Mouse (Mus musculus): ENCODE measurements around the gene Cdkn2a.

The Cdkn2a gene

DNA sequence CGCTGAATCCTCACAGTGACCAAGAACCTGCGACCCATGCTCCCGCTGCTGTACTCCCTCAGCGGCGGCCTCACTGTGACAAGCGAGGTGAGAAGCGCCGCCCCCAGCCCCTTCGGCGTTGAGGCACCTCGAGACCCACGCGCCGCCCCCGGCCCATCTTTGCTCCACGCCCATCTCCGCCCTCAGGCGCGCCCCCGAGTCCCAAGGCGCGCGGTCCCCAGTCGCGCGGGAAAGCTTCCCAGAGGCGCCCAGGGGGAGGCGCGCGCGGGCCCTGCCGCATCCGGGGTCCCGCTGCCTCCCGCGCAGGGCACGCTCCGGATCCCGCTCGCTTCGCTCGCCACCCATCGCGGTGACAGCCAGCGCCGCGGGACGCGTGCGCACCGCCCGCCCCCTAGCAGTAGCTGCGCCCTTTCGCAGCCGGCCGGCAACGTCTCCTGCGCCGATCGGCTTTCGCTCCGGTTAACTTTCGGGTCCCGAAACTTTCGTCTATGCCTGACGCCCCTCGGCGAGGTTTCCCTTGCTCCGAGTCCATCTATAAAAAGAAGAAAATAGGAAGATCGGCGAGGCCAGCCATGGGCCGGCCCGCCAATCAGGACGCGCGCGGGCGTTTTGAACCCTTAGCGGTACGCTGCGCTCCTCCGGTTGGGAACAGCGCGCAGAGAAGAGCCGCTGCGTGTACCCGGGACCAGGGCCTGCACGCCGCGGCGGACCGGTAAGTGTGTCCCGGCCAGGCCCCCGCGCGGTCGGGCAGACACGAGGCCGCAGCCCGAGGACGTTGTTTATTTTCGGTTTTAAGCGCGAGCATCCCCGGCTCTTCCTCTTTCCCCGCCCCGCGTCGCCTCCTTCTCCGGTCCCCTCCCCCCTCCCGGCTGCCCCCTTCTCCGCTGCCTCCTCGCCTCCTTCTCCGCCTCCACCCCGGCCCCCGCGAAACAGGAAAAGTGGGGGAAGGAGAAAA lies at the start of gene Cdkn2a:
Gene Cdkn2a (minus strand): TSS at position 168 of the 955 bp plus-strand sequence.
- in situ Hi-C loops (cut with MseI, MboI), result loop anchor here (25.0 kb wide), 1 partner anchor 132 kb away; no protein-coding TSS in a partner anchor

DNA sequence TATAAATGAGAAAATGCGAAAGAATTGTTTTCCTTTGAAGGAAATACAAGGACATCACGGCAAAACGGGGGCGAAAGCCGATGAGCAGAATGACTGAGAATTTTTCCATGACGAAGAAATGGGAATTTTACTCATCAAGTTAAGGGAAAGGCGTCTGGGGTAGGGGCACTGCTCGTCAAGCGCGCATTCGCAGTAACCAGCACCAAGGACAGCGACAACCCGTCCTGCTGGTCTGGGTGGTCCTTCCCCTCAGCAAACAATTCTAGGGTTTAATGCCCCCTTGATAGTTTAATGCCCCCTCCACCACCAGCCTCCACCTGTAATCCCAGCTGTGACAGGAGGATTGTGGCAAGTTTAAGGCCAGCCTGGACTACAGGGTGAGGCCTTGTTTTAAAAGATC lies 19.0 kb upstream of the Cdkn2a start:
- in situ Hi-C loops (cut with MseI, MboI), result no loop called here

DNA sequence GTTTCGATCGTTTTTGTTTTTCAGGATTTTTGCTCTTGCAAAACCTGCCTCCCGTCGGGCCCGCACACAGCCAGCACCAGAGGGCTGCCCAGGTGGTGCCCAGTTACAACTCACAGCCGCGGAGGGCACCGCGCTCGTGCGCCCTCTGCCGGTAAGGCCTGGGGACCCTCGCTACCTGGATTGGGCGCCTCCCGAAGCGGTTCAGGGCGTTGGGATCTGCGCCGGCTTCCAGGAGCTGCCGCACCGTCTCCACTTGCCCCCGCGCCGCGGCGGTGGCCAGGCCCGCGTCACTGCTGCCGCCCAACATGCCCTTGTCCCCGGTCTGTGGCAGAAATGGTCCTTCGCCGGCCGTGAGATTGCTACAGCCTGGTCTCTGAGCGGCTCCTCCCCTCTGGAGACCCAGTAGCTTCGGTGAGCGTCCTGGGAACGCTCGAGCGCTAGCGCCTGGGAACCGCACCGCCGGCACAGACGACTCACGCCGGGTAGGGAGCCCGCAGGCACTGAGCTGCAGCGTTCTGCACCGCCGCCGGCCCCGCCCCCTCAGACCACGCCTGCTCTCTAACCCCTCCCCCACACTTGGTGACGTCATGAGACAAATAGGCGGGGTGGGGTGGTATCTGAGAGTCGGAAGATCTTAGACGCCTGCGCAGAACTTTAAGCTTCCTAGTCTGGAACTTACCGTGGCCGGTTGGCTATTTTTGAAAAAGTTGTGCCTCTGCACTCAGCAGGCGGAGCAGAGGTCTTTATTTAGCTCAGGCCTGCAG lies 16.2 kb upstream of the Cdkn2a start, which contains the start of gene Cdkn2b:
Gene Cdkn2b (minus strand): TSS at position 549 of the 764 bp plus-strand sequence.
- in situ Hi-C loops (cut with MseI, MboI), result no loop called here

DNA sequence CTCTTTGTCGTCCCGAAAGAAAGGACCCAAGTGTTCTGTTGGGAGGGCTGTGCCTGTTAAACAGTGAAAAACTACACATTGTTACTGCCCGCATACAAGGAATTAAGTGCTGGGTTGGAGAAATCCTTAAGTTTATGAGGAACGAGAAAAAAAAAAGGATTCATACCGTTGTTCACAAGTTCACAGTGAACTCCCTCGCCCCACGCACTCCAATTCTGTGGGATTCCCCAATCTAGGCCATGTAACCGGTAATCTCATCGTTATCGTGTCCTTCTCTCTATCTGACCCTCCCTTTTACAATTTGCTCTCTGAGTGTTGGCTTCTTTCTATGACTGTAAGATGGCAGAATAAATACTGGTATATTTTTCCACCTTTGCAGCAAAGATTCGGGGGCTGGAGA lies 15.5 kb upstream of the Cdkn2a start:
- in situ Hi-C loops (cut with MseI, MboI), result no loop called here

DNA sequence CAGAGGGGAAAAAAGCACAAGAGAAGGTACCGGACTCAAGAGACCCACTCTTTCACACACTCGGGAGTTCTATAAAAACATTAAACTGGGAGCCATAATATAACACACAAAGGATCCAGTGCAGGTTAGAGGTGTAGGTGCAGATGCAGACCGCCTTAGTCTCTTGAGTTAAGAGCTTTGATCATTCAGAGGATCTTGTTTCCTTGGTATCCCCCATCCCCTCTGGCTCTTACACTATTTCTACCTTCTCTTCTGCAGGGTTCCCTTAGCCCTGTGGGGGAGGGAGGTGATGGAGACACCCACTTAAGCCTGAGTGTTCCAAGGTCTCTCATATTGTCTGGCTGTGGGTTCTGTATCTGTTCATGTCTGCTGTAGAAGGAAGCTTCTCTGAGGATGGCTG lies 13.5 kb upstream of the Cdkn2a start:
- in situ Hi-C loops (cut with MseI, MboI), result no loop called here

DNA sequence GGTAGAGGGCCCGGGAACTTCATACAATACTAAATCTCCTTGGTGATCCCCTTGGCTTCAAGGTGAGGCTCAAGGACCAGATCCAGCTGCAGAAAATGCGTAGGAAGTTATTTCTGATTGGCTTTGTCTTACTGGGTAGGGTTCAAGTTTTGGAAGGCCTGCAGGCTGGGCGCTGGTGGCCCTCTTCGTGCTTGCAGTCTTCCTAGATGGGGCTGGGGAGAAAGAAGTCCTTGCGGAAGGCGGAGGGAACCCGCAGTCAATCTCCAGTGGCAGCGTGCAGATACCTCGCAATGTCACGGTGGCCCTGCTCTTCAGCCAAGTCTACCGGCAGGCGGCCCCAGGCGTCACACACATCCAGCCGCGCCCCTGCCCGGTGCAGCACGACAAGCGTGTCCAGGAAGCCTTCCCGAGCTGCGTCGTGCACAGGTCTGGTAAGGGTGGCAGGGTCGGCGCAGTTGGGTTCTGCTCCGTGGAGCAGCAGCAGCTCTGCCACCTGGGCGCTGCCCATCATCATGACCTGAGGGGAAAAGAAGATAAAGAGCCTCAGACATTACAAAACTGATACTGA lies 12.4 kb upstream of the Cdkn2a start:
- in situ Hi-C loops (cut with MseI, MboI), result no loop called here

DNA sequence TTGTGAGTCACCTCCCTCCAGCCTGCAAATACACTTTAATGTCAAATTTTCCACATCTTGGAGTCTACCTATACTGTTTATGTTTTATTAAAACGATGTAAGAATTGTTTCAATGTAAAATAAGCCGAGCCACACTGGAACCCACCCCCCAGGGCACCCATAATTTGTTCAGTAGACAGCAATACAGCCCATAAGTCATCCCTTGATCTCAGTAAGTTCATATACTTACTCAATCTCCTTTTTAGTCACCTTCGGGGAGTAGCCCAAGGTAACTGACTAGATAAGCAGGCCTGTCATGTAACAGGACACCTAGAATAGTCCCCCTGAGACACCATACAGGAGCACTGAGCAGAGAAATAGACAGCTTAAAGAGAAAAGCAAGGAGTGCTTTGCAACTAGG lies 11.2 kb upstream of the Cdkn2a start:
- in situ Hi-C loops (cut with MseI, MboI), result no loop called here

DNA sequence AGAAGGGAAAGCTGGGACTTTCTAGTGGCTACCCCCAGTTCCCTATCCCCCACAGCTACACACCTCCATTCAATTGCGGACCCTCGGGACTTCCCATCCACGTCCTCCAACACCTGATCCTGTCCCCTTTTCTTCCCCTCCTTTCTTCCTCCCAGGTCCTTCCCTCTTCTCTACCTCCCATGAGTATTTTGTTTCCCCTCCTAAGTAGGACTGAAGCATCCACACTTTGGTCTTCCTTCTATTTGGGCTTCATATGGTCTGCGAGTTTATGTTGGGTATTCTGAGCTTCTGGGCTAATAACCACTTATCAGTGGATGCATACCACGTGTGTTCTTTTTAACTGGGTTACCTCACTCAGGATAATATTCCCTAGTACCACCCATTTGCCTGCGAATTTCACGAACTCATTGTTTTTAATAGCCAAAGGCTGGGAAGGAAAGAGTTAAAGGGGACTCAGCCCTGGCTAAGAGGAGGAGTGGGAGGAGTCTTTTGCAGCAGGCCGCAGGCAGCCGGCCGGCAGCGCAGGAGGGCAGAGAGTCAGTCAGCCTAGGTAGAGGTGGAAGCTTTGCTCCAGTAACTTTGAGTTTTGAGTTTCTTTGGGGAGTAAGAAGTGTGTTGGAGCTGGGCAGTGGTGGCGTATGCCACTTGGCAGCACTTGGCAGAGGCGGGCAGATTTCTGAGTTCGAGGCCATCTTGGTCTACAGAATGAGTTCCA lies 9.0 kb upstream of the Cdkn2a start:
- in situ Hi-C loops (cut with MseI, MboI), result no loop called here

DNA sequence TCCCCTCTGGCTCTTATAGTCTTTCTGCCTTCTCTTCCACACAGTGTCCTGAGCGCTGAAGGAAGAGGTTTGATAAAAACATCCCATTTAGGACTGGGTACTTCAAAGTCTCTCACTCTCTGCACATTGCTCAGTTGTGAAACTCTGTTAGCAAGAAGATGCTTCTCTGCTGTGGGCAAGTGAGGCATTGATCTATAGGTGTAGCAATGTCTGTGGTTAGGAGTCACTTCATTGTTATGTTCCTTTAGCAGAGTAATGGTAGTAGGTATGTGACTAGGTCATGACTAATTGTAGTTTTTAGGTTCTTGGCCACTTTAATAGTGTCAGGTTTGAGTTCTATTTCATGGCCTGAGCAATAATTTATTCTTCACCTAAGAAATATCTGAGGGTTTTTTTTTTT lies 7.7 kb upstream of the Cdkn2a start:
- in situ Hi-C loops (cut with MseI, MboI), result no loop called here

DNA sequence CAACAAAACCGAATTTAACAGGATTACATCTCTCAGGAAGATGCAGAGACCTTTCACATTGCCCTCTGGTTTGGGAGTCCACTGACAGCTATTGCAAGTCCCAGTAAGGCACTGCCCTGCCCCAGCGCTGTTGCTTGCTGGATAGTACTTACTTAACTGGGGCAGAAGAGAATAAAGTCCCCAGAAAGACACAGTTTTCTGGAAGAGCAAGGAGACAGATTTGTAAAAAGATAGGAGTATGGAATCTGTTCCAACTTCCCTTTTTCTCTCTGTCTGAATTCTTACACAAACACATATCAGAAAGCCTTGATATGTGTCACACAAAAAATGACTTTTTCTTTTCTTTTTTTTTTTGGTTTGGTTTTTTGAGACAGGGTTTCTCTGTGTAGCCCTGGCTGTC lies 5.3 kb upstream of the Cdkn2a start:
- in situ Hi-C loops (cut with MseI, MboI), result loop anchor here (25.0 kb wide), 1 partner anchor 137 kb away; no protein-coding TSS in a partner anchor

DNA sequence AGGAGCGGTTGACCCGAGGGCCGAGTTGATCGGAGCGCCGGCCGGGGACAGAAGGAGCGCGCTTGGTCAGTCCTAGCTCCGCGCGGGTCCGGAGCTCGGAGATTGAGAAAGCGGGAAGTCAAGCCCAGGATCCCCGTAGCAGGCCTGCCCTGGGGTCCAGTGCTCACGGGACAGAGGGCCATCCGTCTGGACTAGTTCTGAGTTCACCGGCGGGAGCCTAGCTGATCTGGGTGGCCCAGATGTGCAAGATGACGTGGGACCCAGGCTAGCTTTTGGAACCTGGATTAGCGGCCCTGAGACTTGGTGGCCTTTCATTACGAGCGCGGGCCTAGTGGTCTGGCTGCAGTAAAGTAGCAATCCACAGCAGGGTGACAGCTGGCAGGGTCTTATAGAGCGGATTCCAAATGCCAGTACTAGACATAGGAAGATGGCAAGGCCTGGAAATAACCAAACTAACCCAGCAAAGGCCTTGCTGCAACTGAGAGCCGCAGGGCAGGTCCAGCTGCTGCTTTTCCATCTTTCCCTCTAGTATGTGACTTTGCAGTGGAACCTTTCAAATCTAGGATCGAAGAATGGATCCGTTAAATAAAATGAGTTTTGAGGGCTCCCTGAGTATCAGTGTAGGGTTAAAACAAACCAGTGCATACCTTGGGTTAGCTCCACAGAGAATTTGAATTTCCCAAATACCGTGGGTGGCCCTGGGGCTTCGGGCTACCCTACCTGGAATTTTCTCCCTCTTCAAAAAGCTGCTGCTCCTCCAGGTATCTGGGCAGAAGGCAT lies 1.2 kb upstream of the Cdkn2a start:
- in situ Hi-C loops (cut with MseI, MboI), result loop anchor here (25.0 kb wide), 1 partner anchor 133 kb away; no protein-coding TSS in a partner anchor

DNA sequence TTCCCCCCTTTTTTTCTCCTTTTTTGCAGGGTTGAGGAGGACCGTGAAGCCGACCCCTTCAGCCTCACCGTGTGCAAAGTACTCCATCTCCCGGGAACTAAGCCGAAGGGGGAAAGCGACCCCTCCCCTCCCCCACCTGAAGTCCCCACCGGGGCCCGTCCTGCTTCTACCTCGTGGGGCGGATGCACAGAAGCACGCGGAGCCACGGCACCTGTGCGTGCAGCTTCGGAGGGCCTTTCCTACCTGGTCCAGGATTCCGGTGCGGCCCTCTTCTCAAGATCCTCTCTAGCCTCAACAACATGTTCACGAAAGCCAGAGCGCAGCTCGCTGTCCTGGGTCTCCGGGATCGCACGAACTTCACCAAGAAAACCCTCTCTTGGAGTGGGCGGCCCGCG lies 365 bp downstream of the Cdkn2a start:
- in situ Hi-C loops (cut with MseI, MboI), result loop anchor here (25.0 kb wide), 1 partner anchor 132 kb away; no protein-coding TSS in a partner anchor

DNA sequence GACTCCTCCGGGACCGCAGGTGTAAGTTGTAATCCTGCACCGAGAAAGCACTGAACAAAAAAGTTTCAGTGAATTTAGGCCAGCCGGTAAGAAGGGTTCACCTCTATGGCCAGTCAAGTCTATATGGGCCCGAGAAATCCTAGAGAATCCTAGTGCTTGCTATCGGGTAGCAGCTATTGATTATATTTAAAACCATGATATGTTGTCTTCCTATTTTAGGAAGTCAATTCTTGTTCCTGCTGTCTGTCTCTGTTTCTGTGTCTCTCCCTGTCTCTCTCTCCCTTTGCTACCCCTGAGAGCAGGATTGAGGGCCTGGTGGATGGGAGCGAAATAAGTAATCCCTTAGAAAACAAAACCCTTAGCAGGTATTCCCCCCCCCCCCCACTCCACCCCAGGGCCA lies 937 bp downstream of the Cdkn2a start:
- in situ Hi-C loops (cut with MseI, MboI), result loop anchor here (25.0 kb wide), 1 partner anchor 131 kb away; no protein-coding TSS in a partner anchor

DNA sequence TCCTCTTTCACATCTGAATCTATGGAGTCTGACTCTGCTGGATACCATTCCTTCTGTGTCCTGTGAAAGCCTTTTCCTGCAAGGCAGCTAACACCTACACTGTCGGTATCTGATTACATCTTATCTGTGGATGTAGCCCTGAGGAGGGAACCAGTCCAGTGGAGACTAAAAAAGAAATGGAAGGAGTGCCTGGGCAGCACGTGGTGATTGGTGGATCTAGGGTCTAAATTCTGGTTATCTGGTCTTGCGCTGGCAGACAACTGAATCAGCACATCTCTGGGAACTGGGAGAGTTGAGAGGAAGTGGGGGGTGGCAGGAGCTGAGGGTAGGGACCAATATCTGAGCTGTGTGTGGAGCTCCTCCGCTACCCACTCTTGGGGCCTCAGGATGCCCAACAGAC lies 5.4 kb downstream of the Cdkn2a start:
- in situ Hi-C loops (cut with MseI, MboI), result loop anchor here (25.0 kb wide), 1 partner anchor 127 kb away; no protein-coding TSS in a partner anchor

DNA sequence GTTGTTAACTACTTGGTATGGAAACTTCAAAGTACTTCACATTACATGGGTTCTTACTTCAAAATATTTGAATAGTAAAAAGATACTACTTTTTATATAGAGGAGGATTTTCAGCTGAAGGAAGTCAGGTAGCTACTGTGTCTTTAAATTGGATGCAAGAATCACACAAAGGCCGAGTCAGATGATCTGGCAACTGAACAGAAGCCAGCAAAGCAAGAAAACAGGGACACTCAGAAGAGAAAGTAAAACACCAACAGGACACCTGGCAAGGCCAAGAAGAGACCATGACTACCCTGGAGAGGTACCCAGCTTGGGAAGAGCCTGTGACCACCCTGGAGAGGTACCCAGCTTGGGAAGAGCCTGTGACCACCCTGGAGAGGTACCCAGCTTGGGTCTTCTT lies 7.9 kb downstream of the Cdkn2a start:
- in situ Hi-C loops (cut with MseI, MboI), result loop anchor here (25.0 kb wide), 1 partner anchor 124 kb away; no protein-coding TSS in a partner anchor

DNA sequence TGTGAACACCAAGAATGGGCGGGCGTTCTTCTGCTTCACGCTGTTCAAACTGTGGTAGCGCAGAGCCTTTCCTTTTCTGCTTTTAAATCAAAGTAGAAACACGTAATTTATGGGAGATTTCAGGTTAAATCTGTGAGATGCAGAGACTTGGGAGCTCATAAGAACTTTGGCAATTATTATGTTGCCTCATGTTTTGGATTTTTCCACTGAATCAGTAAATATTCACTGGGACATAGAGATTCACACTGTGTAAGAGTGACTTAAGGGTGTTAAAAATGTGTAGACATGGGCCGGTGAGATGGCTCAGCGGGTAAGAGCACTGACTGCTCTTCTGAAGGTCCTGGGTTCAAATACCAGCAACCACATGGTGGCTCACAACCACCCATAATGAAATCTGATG lies 8.8 kb downstream of the Cdkn2a start:
- in situ Hi-C loops (cut with MseI, MboI), result loop anchor here (25.0 kb wide), 1 partner anchor 123 kb away; no protein-coding TSS in a partner anchor

DNA sequence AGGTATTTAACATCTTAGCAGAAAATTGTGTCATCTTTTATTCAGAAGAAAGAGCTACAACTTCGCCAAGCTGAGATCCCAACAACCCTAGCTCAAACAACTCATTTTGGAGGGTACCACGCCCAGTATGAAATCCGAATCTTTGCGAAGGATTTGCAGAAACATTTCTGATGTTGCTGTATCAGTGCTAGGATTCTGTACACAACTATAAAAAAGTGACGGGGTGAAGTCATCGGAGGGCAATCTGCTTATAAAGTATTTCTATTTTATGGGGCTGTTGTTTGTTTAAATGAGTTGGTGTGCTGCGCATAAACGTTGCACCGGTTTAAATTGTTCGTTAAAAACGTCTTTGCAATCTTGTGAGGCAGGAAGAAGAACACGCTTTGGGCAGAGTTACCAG lies 11.8 kb downstream of the Cdkn2a start:
- in situ Hi-C loops (cut with MseI, MboI), result loop anchor here (25.0 kb wide), 1 partner anchor 120 kb away; no protein-coding TSS in a partner anchor

DNA sequence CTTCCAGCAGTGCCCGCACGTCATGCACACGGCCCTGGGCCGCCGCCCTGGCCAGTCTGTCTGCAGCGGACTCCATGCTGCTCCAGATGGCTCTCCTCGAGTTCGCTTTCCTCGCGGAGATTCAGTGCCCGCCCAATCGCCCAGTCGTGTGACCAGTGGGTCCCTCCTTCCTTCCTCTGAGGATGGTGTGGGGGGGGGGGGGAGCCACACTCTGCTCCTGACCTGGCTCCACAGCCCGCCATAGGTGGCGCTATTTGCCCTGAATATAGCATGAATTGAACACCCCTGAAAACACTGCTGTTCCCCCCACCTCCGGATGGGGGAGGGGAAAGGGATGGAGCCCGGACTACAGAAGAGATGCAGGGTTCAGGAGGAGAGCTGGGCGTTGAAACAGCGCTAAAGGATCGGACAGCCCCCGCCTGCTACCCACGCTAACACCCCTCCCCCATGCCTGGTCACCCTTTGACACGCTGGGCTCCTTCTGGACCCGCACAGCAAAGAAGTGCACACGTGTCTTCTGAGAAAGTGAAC lies 12.4 kb downstream of the Cdkn2a start:
- in situ Hi-C loops (cut with MseI, MboI), result loop anchor here (25.0 kb wide), 1 partner anchor 120 kb away; no protein-coding TSS in a partner anchor

DNA sequence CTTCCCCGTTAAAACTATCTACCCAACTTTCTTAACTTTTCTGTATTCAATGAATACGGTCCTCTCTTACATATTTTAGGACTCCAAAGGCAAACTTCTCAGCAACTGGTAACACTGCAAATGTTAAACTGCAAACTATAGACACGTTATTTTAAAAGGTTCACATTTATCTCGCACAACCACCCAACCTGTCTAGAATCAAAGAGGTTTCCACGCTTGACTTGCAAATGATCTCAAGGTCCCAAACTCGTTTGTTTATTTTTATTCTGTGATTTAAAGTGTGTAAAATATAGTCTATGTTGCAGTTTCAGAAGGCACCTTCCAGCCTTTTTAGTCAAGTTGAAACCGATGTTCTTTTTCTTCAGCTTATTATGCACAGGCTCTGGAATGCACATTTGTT lies 13.2 kb downstream of the Cdkn2a start:
- in situ Hi-C loops (cut with MseI, MboI), result loop anchor here (25.0 kb wide), 1 partner anchor 119 kb away; no protein-coding TSS in a partner anchor

DNA sequence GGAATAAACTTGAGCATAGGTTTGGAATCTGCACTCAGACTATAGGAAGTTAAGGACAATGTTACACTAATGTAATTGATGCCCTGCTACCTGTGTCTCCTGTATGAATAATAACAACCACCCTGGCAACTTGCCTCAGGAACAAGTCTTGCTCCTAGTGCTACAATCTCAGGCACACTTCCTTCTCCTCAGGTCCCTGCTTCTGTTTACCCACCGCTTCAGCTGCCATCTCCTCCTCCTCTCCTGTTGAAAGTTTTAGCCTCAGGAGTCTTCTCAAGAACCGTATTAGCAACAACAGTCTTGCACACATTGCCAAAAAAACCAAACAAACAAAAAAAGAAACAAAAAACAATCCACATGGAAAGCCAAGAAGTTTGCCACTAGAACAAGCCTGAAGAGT lies 14.8 kb downstream of the Cdkn2a start:
- in situ Hi-C loops (cut with MseI, MboI), result loop anchor here (25.0 kb wide), 1 partner anchor 117 kb away; no protein-coding TSS in a partner anchor
